Mouse (Mus musculus) right cerebral cortex, adult 18-20 months (tissue): Measurements from ENCODE around the gene Pbld1.
A peak's percentile ranks its signal among the peaks of the same experiment; 100 is the strongest.
"Not testable (repeated sequence)": the region's sequence is repeated elsewhere in the genome, so short reads cannot be mapped to it uniquely, and the experiment has no call there.

Source experiments
- DNase-seq: peaks from one replicate; pipeline ENCODE4 v3.0.0; 2022; ENCODE audit warnings: mixed read lengths

Gene Pbld1

DNA sequence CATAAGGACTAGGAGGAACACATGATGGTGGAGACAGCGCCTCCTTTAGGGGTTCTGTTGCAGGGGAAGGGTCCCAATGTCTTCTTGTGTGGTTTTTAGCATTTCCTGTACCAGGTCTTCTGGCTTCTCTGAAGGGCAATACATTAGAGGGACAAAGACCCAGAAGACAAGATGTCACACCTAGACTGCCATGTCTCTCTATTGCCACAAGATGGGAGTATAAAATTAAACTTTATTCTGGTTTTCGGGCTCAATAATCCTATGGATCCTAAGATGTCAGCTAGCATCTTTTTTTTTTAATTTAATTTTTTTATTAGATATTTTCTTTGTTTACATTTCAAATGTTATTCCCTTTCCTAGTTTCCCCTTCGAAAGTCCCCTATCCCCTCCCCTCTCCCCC, 16.8 kb upstream of the Pbld1 start:
- no peak for DNase-seq

DNA sequence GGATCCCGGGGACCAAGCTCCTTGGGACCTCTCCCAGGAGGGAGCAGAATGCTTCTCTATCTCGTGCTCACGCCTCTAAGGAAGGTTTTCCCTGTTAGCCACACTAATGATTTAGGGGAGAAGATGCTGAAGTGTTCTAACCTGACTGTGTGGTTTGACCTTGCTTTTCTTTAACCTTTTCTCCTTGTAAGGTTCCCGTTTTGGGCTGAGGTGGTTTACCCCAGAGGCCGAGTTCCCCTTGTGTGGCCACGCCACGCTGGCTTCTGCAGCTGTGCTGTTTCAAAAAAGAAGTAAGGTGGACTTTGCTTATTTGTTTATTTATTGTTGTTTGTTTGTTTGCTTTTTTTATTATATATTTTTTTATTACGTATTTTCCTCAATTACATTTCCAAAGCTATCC, 12.2 kb upstream of the Pbld1 start:
- DNase-seq, result no peak

DNA sequence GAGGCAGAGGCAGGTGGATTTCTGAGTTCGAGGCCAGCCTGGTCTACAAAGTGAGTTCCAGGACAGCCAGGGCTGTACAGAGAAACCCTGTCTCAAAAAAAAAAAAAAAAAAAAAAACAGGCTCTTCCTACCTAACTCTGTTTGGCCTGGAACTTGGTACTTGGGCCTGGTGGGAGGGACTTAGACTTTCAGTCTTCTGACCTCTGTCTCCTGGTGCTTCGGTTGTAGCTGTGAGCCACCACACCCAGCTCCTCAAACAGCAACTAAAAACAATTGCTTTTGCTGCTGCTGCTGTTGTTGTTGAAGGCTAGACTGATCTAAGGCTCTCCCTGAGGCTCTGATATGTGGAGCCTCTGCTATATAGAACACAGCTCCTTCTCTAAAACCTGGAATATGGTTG, 10.9 kb upstream of the Pbld1 start:
- DNase-seq, result no peak

DNA sequence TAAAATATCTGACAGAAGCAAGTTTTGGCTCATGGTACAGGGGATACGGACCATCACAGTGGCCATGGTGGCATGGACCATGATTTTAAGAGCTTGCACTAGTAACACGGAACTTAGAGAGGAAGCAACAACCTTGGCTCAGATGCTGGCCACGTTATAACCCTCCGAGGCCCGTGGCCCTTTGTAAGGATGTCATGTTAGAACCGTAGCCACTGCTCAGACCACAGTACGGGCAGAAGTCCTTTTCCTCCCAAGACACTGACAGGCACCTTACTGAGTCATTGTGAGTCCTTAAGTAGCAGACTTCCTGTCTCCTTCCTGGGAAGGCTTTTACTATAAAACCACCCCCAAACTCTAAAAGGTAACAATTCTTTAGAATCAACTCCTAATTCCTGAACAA, 8.7 kb upstream of the Pbld1 start:
- DNase-seq, result no peak

DNA sequence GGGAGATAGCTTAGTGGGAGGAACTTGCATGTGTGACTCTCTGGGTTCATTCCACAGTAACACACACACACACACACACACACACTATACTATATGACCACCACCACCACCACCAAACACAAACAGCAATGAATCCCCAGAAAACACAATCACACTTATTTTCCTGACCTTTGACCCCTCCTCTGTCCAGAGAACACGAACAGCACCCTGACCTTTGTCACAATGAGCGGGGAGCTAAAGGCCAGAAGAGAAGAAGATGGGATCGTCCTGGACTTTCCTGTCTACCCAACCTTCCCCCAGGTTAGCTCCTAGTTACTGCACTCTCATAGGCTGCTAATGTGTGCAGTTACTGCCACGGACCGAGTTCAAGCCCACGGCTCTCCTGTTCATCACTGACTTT, 8.0 kb upstream of the Pbld1 start:
- DNase-seq, result no peak

DNA sequence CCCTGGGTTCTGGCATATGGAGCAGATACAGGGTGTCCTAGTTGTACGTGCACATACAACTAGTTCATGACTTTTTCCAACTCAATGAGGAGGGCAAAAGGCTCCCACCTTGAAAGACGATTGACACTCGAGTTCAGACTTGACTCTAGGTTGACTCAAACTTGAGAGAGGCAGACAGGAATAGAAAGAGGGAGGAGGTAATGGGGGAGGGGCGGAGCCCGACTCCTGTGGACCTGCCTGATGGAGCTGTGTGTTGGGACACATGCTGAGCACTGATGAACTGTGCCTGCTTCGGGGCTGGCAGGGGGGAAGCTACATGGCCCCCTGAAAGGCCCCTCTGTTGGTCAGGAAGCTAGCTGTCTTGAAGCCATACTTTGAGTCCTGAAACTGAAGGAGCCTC, 7.0 kb upstream of the Pbld1 start:
- DNase-seq, result no peak

DNA sequence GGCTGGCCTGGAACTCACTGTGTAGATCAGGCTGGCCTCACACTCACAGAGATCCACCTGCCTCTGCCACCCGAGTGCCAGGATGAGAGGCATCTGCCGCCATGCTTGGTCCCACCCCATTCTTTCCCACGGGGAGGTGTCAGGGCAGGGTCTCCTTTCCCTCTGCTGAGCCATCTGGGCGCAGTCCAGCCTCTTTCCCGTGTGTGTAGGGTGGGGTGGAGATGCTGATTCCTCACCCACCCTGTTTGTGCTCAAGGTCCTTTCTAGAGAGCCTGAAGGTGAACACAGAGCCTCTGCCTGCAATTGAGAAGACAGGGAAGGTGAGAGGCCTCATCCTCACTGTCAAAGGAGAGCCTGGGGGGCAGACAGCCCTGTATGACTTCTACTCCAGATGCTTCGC, 5.9 kb upstream of the Pbld1 start:
- not testable (repeated sequence) for DNase-seq

DNA sequence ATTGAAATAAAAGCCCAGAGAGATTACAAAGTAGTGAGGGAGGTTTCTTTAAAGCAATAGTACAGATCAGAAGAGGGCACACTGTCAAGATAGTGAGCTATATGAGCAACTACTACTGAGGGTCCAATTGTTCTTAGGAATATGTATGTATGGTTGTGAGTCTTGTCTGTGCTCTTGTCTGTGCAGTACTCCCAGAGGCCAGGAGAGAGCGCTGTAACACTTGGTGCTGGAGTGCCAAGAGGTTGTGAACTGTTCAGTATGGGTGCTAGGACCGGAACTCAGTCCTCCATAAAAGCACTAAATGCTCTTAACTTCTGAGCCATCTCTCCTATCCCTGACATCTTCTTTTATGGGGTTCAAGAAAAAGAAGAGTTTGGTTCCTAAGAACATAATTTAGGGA, 5.4 kb upstream of the Pbld1 start:
- no peak for DNase-seq

DNA sequence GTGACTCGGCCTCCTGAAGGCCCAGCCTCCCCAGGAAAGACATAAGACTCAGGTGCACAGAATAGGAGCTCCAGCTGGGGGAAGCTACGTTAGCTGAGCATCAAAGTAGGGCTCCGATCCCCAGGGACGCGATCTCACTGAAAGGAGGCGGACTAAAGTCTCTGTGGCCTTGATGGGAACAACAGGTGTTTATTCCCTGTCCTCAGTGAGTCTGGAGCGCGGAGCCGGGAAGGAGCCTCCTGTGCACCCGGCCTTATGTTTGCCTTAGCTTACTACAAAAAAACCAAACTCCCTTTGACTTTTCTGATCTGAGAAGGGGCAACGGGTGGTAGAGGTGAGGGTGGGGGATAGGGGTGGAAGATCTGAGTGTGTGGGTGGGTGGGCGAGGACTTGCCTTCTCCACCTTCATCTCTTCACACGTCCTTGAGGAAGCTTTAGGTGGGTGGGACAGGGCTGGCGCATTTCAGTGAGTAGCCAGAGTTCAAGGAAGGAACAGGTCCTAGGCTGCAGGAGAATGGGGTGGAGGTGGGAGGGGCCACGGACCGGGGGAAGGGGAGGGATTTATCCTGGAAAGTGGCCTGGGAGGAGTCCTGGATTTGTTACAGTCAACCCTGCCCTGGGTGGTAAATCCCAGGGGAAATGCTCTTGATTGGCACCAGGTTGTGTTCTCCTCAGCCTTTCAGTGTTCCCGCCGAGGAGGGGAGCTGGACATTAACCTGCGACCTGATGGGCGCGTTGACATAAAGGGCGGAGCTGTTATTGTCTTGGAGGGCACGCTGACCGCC, 2.8 kb upstream of the Pbld1 start:
- DNase-seq, result no peak

DNA sequence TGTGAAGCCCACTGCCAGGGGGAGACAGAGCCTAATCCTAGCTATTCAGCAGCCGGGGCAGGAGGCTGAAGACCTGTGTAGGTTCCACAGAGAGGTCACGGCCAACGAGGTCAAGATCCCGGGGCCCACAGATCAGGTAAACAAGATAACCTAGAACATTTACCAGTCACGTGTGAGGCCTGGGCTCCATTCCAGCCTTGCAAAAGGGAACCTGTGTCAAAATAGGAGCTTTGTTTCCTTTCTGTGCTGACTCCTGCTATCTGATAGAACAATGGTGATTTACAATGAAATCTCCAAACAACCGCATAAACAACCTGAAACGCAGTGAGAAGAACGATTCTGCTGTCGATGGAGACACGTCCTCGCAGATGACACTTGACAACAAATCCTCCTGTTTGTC, 444 bp downstream of the Pbld1 start:
- DNase-seq, result no peak

DNA sequence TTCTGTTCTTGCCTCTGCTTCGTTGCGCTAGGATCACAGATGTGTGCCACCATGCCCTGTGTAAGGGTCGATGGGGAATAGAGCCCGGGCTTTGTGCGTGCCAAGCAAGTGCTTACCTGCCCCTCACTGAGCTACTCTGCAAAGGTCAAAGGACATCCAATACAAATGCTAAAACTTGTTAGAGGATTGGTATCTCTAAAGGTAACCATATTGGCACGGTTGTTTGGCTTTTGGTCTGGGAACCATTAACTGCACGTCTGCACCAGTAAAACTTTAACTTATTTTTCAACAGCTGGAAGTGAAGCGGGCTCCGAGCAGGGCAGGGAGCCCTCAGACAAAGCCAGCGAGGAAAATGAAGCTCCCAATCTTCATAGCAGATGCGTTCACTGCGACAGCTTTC, 1.3 kb downstream of the Pbld1 start:
- no peak for DNase-seq

DNA sequence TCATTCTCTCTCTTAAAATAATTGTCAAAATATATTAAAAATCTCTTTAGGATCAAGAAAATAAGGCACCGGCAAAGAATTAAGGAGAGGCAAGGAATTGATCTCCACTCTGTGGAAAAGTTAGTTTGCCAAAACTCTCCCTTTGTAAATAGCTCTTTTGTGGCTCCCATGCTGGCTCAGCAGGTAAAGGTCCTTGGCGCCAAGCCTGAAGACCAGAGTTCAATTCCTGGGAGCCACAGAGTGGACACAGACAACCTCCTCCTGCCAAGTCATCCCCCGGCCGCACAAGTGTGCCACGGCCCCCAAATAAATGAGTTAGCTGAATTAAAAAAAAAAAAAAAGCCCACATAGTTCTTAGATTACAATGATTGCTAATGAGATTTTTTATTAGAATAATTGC, 2.7 kb downstream of the Pbld1 start:
- DNase-seq, result no peak

DNA sequence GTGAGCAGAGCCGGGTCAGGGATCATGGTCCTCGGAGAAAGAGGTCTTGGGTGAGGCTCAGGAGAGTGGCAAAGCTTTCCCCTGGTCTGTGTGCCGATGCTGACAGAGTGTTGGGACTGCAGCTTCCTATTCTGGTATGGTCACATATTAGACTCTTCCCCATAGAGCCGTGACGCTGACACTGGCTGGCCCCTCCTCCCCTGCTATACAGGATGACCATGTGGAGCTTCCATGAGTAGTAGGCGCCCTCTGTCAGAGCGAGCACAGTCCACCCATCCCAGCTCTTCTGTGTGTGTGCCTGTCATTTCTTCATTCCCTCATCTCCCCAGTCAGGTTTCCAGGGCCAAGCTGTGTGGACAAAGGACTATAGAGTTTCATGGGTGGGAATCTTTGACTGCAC, 3.4 kb downstream of the Pbld1 start:
- no peak for DNase-seq

DNA sequence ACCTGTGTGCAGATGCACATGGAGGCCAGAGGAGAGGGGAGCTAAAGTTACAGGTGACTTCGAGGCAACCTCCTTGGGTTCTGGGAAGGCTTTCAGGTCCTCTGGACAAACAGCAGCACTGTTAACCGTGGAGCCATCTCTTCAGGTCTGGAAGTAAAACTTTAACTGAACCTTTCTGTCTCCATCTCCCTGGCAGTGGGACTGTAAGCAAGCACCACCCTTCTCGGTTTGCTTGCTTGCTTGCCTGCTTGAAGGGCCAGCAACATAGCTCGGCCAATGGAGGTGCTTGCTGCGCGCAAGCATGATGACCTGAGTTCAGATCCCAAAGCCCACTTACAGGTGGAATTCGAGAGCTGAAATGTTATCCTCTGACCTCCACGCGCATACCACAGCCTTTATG, 4.6 kb downstream of the Pbld1 start:
- DNase-seq, result no peak

DNA sequence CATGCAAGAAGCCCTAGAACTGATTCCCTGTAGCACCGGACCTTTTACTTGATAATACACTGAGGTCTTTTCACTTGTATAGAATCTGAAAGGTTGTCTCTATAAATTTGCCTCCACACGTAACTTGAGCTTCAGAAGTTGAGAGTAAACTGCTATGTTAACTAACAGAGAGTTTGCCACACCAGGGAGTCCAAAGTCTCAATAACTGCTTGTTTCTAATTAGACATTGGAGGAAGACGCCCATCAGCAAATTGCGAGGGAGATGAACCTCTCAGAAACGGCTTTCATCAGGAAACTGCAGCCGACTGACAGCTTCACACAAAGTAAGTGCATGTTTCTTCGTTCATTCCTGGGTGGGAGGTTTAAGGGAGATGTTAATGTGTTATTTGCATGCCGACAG, 5.6 kb downstream of the Pbld1 start:
- DNase-seq, result no peak

DNA sequence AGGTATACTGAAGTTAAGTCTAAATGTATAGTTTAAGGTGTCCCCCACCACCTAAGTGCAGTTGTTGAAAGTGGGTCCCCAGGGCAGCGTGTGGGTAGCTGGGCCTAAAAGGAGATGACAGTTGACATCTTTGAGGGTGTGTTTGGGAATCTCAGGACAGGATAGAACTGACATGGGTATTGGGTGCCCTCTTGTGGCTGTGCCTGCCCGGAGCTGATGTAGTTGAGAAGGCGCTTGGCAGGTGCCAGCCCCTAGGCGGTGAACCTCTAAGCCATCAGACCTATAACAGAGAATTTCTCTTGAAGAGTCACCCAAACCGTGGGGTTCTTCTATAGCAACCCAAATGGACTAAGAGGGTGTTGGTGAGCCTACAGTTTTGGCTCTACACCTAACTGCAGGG, 6.0 kb downstream of the Pbld1 start:
- DNase-seq, result peak; percentile 82

DNA sequence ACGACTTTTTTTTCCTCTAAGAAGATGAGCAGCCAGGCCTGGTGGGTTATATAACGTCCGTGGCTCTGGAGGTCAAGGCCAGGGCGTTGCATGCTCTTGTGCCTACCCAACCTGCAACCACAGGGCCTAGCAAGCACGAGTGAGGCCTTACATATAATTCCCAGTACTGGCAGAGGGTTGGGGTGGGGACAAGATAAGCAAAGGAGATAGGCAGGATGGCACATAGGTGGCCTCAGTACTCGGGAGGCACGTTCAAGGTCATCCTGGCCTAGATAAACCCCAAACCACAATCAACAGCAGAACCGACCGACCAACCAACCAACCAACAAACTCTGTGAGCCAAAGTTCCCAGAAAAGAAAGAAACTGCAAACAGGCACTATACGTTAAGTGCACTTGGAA, 26.3 kb downstream of the Pbld1 start:
- DNase-seq, result no peak

DNA sequence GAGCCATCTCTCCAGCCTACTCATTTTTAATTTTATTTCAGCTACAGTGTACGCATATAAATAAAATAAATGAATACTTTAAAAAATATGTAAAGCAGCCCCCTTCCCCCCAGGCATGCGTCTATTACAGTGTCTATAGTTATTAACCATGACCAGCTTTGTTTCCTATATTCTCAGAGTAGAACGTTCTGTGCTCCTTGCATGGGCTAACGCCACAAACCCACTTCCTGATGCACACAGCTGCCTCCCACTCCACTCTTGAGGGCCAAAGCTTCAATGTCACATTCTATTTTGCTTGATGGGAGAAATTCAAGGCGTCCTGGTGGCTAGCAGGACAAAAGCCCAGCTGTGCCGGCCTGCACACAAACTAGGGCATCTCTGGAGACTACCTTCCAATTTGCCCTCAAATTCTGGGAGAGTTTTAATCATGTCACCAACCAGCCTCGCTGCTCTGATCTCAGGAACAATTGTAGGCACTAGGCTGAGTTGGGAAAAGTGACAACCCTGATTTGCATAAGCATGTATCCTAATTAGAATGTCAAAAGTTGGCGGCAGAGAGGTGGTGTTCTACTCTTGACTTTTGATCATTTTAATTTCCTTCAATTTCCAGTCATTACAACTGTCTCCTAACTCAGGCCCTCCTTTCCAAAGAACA, 29.3 kb downstream of the Pbld1 start:
- DNase-seq, result no peak

DNA sequence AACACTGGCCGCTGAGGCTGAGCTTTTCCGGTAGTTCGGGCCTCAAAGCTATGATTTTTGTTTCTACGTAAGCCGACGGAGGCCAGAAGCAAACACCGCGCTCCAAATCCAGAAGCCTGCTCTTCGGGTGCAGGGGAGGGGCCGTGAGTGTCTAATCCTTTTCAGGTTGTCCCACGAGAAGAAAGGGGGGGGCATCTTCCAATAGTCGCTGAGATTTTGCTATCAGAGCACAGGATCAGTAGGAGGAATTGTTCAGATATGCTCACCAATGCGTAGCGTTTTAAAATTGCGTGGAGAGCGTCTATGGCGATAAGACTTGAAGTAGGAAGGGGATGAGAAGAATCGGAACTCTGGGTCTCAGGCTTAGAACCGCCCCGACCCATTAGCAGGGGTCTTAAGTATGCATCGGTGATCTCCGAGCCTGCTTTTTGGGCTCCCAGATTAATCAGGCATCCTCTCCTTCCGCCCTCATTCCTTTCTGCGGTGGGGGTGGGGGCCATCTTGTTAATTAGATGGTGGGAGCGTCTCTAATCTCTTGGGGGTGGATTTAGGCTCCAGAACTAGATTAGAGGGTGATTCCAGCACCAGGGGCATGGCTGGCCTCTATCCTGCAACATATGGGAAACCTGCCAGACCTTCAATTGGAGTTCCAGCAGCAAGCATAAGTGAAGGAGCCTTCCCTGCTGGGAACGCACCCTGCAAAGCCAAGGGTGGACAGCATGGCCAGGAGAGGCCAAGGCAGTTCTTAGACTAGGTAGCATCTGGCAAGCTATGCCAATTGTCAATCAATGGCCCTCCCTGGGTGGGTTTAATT, 30.0 kb downstream of the Pbld1 start:
- DNase-seq, result peak; percentile 31

DNA sequence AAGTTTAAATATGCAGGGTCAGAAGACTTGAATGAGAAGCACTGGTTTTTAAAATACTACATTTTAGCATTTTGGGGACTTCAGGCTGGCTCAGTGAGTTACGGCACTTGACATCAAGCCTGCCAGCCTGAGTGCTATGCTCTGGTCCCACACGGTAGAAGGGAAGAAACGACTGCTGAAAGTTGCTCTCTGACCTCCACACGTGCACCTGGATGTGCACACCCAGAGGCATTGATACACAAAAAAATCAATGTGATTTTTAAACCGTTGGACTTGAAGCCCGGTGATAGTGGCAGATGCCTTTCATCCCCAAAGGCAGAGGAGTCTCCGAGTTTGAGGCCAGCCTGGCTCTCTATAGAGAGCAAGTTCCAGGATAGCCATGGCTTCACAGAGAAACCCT, 32.0 kb downstream of the Pbld1 start:
- DNase-seq, result no peak

DNA sequence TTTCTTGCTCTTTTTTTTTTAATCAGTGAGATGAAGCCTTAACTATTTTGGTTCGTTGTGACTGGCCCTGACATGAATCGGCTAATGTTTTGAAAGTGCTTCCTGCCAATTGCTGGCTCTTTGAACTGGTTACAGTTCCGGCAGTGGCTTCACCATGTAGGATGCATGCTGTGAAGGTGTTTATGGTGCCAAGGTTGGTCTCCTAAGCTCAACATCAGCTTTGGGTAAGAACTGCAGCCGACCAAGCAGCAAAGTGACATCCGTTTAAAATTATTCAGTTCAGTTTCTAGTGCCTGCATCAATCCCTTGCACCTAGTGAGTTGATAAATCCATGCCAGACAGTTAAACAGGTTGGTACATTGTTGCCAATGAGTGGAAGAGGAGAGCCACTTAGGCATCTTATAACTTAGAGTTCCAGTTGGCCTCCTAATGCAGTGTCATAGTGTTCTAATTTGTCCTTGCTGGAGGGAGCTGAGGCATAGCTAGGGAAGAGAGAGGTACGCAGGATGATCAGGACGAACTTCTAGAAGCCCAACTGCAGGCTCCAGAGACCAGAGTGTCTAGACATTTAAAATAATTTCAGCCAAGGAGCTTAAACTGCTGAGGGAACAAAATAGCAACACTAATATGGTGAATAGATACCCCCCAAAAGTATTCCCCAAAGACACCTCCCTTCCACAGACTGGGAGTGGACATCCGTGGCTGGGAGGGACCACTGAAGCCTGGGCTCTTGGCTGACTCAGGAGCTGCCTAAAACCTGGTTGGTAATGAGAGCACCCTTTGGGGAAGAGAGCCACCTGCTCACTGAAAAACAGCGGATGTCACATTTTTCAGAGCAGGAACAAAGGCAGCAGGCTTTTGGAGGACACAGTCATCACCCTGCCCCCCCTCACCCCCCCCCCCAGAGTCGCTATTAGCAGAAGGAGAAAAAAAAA, 32.9 kb downstream of the Pbld1 start:
- DNase-seq, result no peak

DNA sequence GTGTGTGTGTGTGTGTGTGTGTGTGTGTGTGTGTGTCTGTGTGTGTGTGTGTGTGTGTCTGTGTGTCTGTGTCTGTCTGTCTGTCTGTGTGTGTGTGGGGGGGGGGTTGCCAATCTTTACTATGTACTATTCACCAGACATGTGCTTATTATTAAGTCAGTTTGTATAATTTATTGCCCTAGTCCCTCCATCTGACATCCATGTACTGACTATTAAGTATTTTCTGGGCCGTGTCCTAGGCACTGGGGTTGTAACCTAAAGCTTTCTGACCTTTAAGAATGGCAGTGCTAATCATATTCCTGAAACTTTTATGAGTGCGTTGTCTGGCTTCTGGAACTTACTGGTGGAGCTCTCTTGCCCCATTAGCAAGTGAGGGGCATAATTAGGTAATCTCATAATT, 36.8 kb downstream of the Pbld1 start:
- DNase-seq, result no peak

DNA sequence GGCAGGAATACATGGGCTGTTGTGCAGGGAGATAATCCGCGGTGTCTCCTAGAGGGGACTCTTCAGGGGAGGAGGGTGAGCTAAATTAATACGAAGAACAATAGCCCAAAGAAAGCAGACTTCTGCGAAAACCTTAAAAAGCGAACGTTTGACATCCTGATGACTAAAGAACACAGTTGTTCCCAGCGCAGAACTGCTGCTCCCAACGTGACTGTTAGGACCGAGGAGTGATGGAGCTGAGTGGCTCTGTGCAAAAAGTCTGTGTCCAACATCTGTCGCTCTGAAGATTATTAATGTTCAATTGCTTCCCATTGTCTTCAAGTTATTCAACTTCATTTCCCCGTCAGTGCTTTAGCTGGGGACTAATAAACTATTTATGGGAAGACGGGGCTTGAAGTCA, 38.2 kb downstream of the Pbld1 start:
- no peak for DNase-seq
